ENCODE assay signal across 8 mouse cellular contexts in the genomic region with DNA sequence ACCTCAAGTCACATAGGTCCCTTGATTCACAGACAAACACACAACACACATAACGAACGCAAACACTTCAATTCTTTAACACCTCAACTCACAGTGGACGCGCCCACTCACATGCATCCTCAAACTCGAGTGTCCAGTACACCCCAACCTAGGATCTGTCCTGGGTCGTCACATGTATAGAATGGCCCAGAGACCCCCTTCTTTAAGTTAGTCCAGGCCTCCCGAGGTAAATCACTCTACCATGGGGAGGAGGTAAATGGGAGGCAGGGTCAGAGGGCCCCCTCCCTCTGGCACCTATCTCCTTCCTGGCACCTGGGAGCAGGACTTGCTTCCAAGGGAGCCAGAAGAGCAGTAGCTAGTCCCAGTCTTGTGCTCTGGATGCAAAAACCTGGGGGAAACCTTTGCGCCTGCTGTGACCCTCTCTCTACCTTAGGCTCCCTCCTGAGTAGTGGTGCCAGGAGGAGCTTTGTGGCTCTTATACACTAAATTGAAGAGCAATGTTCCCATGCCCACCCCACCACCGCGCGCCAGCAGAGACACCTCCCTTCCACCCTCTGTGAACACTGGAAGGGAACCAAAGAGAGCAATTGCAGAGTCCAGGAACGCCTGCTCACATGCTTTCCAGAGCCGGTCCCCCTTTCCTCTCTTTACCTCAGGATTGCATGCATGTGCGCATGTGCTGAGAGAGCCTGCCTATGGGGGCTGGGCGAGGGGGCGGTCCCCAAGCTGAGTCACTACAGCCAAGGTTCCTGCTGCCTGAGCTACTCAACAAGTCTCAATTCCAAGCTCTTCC. TPM values are rescaled to one million over a fixed set of nuclear protein-coding genes. Genes with fewer than 3 reads are reported as not detected.
DNase-seq lines count a peak whose midpoint lies in the region; ATAC-seq and TF ChIP-seq lines count a peak whose summit lies in the region.

No protein-coding gene starts in this region.

- no peak overlapping the region for H3K9ac ChIP-seq in heart, adult 2 months (ENCODE audit: low read depth, low read length)
- H3K9ac ChIP-seq in intestine, postnatal 0 days (ENCODE audit: low read depth, low read length), result no peak overlapping the region
- peak overlapping the region; percentile 86 for H3K9ac ChIP-seq in midbrain, embryonic 16.5 days (ENCODE audit: low read depth, low read length)

- H3K4me1 ChIP-seq in heart, adult 2 months (ENCODE audit: control insufficient read depth, insufficient read depth, low read length), result peaks cover 2% of the 10 kb centered on the region; the same call in 1 of the 2 replicates
- 0 out of 2 replicates have a peak, but pooled peaks cover 3% of the 10 kb centered on the region for H3K4me1 ChIP-seq in intestine, postnatal 0 days (replicated peaks; ENCODE audit: control insufficient read depth, insufficient read depth, low read length)
- H3K4me1 ChIP-seq in limb, embryonic 10.5 days, result peaks cover 44% of the 10 kb centered on the region
- peaks cover 74% of the 10 kb centered on the region for H3K4me1 ChIP-seq in midbrain, embryonic 16.5 days (ENCODE audit: control insufficient read depth, insufficient read depth, low read length)

- H3K4me2 ChIP-seq in intestine, postnatal 0 days (replicated peaks; ENCODE audit: low read depth), result peak overlapping the region; percentile 66
- peak overlapping the region; percentile 80 for H3K4me2 ChIP-seq in midbrain, embryonic 16.5 days (ENCODE audit: low read length)

- TF ChIP-seq CTCF in heart, adult 2 months (IDR thresholded peaks at IDR 0.05), result no peak
- no peak for TF ChIP-seq CTCF in intestine, postnatal 0 days (IDR thresholded peaks at IDR 0.05; ENCODE audit: low read depth)

- peak; percentile 52 to 59 for DNase-seq in heart, adult 2 months
- no peak for DNase-seq in heart, adult 8-10 months (ENCODE audit: low spot score)
- DNase-seq in cerebellum, adult 9-11 months, result peak; percentile 84
- DNase-seq in frontal cortex, postnatal 36 days (ENCODE audit: low spot score in 2 of 2), result peak; percentile 92 to 96
- peak; percentile 65 for DNase-seq in limb, embryonic 10.5 days (ENCODE audit: low spot score)
- DNase-seq in urinary bladder, postnatal 36 days (ENCODE audit: low spot score in 2 of 2), result peak; percentile 70 to 78

- no peaks in the 10 kb centered on the region for H3K79me2 ChIP-seq in heart, adult 2 months (replicated peaks; ENCODE audit: control insufficient read depth, insufficient read depth, low read length)

- no peaks in the 10 kb centered on the region for H3K9me3 ChIP-seq in intestine, postnatal 0 days (ENCODE audit: control insufficient read depth)
- H3K9me3 ChIP-seq in limb, embryonic 10.5 days (replicated peaks), result no peaks in the 10 kb centered on the region
- H3K9me3 ChIP-seq in midbrain, embryonic 16.5 days (replicated peaks; ENCODE audit: control insufficient read depth, low read length, poor library complexity, severe bottlenecking), result no peaks in the 10 kb centered on the region

- ATAC-seq in intestine, postnatal 0 days, result no peak
- ATAC-seq in midbrain, embryonic 16.5 days, result peak; percentile 39

- no peak overlapping the region for H3K27ac ChIP-seq in heart, adult 2 months
- no peak overlapping the region for H3K27ac ChIP-seq in intestine, postnatal 0 days (ENCODE audit: low read depth, low read length)
- no peak overlapping the region for H3K27ac ChIP-seq in limb, embryonic 10.5 days
- peak overlapping the region; percentile 81 for H3K27ac ChIP-seq in midbrain, embryonic 16.5 days (ENCODE audit: low read length)

- no peak for TF ChIP-seq EP300 in heart, adult 2 months (IDR thresholded peaks at IDR 0.05; ENCODE audit: insufficient read depth, low read depth, low read length)

- no peaks in the 10 kb centered on the region for H3K36me3 ChIP-seq in heart, adult 2 months (ENCODE audit: control insufficient read depth, insufficient read depth, low read length)
- no peaks in the 10 kb centered on the region for H3K36me3 ChIP-seq in intestine, postnatal 0 days (ENCODE audit: control insufficient read depth, insufficient read depth)
- H3K36me3 ChIP-seq in limb, embryonic 10.5 days, result no peaks in the 10 kb centered on the region
- no peaks in the 10 kb centered on the region for H3K36me3 ChIP-seq in midbrain, embryonic 16.5 days (ENCODE audit: control insufficient read depth, insufficient read depth, low read length)

- H3K27me3 ChIP-seq in heart, adult 2 months (ENCODE audit: control insufficient read depth, insufficient read depth, low read length), result peaks cover 27% of the 10 kb centered on the region
- H3K27me3 ChIP-seq in intestine, postnatal 0 days (replicated peaks; ENCODE audit: control insufficient read depth, insufficient read depth, low read length), result peaks cover 69% of the 10 kb centered on the region
- peaks cover 100% of the 10 kb centered on the region for H3K27me3 ChIP-seq in limb, embryonic 10.5 days (ENCODE audit: low read depth, poor library complexity, severe bottlenecking)
- H3K27me3 ChIP-seq in midbrain, embryonic 16.5 days (ENCODE audit: control insufficient read depth, insufficient read depth, low read depth, low read length), result peaks cover 21% of the 10 kb centered on the region

- H3K4me3 ChIP-seq in heart, adult 2 months, result no peak overlapping the region
- peak overlapping the region; percentile 7; the same call in 1 of the 2 replicates for H3K4me3 ChIP-seq in intestine, postnatal 0 days (ENCODE audit: low read depth, low read length)
- H3K4me3 ChIP-seq in limb, embryonic 10.5 days, result peak overlapping the region; percentile 26
- peak overlapping the region; percentile 65 for H3K4me3 ChIP-seq in midbrain, embryonic 16.5 days (ENCODE audit: low read depth, low read length)

- 11% methylated on average over 16 of the region's 16 CpGs for WGBS in heart, adult 2 months
- 12% methylated on average over 16 of the region's 16 CpGs for WGBS in intestine, postnatal 0 days
- 11% methylated on average over 16 of the region's 16 CpGs for WGBS in limb, embryonic 10.5 days
- whole genome bisulfite sequencing in midbrain, embryonic 16.5 days, result 11% methylated on average over 16 of the region's 16 CpGs

- intact Hi-C loops in heart, adult 2 months (cut with DNase I), result no loop called here

- TF ChIP-seq POLR2A in heart, adult 2 months (IDR thresholded peaks at IDR 0.05; ENCODE audit: insufficient read depth, low read depth, low read length), result no peak

RNA-seq across cellular contexts. Expression of a gene that starts 8.2 kb away (rescaled TPM):
- under 1 TPM; 0.60 to 0.80 TPM for total RNA-seq in heart, adult 2 months (2021)
- 1.4 and 1.6 TPM in 2 replicates for polyA plus RNA-seq in heart, adult 2 months (2012; rRNA removed)
- under 1 TPM; 0.35 to 0.86 (median 0.53) TPM for total RNA-seq in heart, adult 8-10 months (2022)
- 27.1 and 30.1 TPM in 2 replicates for polyA plus RNA-seq in intestine, postnatal 0 days (2015; fragmentation: Nextera tagmentation; extraction: Ambion mirVana)
- 1.4 and 1.8 TPM in 2 replicates for polyA plus RNA-seq in limb, embryonic 10.5 days (2016; fragmentation: Nextera tagmentation; extraction: Ambion mirVana)
- 129 and 146 TPM in 2 replicates for polyA plus RNA-seq in midbrain, embryonic 16.5 days (2015; fragmentation: Nextera tagmentation; extraction: Ambion mirVana)

RNA-seq across cellular contexts. Expression of a gene that starts 9.2 kb away (rescaled TPM):
- total RNA-seq in heart, adult 2 months (2021), result 1 to 10 TPM; 5.3 TPM
- 5.3 and 8.0 TPM in 2 replicates for polyA plus RNA-seq in heart, adult 2 months (2012; rRNA removed)
- total RNA-seq in heart, adult 8-10 months (2022), result 1 to 10 TPM; 4.0 to 6.4 (median 5.6) TPM
- polyA plus RNA-seq in intestine, postnatal 0 days (2015; fragmentation: Nextera tagmentation; extraction: Ambion mirVana), result 22.0 and 25.3 TPM in 2 replicates
- 12.2 and 13.0 TPM in 2 replicates for polyA plus RNA-seq in limb, embryonic 10.5 days (2016; fragmentation: Nextera tagmentation; extraction: Ambion mirVana)
- 49.5 and 51.3 TPM in 2 replicates for polyA plus RNA-seq in midbrain, embryonic 16.5 days (2015; fragmentation: Nextera tagmentation; extraction: Ambion mirVana)

RNA-seq across cellular contexts. Expression of a gene that starts 14.7 kb away (rescaled TPM):
- total RNA-seq in heart, adult 2 months (2021), result 10 to 100 TPM; 18.3 to 20.4 TPM
- 22.1 and 22.6 TPM in 2 replicates for polyA plus RNA-seq in heart, adult 2 months (2012; rRNA removed)
- 10 to 100 TPM; 17.9 to 22.3 (median 20.1) TPM for total RNA-seq in heart, adult 8-10 months (2022)
- polyA plus RNA-seq in intestine, postnatal 0 days (2015; fragmentation: Nextera tagmentation; extraction: Ambion mirVana), result 6.1 and 6.7 TPM in 2 replicates
- 4.5 and 5.8 TPM in 2 replicates for polyA plus RNA-seq in limb, embryonic 10.5 days (2016; fragmentation: Nextera tagmentation; extraction: Ambion mirVana)
- 1.3 and 1.5 TPM in 2 replicates for polyA plus RNA-seq in midbrain, embryonic 16.5 days (2015; fragmentation: Nextera tagmentation; extraction: Ambion mirVana)

RNA-seq across cellular contexts. Expression of a gene that starts 19.7 kb away (rescaled TPM):
- 10 to 100 TPM; 79.8 to 91.3 TPM for total RNA-seq in heart, adult 2 months (2021)
- polyA plus RNA-seq in heart, adult 2 months (2012; rRNA removed), result 58.7 and 73.5 TPM in 2 replicates
- total RNA-seq in heart, adult 8-10 months (2022), result 10 to 100 TPM; 76.5 to 91.0 (median 83.5) TPM
- 78.8 and 80.0 TPM in 2 replicates for polyA plus RNA-seq in intestine, postnatal 0 days (2015; fragmentation: Nextera tagmentation; extraction: Ambion mirVana)
- polyA plus RNA-seq in limb, embryonic 10.5 days (2016; fragmentation: Nextera tagmentation; extraction: Ambion mirVana), result 150 and 183 TPM in 2 replicates
- 313 and 332 TPM in 2 replicates for polyA plus RNA-seq in midbrain, embryonic 16.5 days (2015; fragmentation: Nextera tagmentation; extraction: Ambion mirVana)

RNA-seq across cellular contexts. Expression of a gene that starts 22.1 kb away (rescaled TPM):
- total RNA-seq in heart, adult 2 months (2021), result 1 to 10 TPM; 2.6 to 3.1 TPM
- 3.2 and 4.5 TPM in 2 replicates for polyA plus RNA-seq in heart, adult 2 months (2012; rRNA removed)
- 1 to 10 TPM; 3.7 to 4.5 (median 3.8) TPM for total RNA-seq in heart, adult 8-10 months (2022)
- polyA plus RNA-seq in intestine, postnatal 0 days (2015; fragmentation: Nextera tagmentation; extraction: Ambion mirVana), result 11.8 and 12.7 TPM in 2 replicates
- polyA plus RNA-seq in limb, embryonic 10.5 days (2016; fragmentation: Nextera tagmentation; extraction: Ambion mirVana), result 7.7 and 8.1 TPM in 2 replicates
- polyA plus RNA-seq in midbrain, embryonic 16.5 days (2015; fragmentation: Nextera tagmentation; extraction: Ambion mirVana), result 10.7 and 11.8 TPM in 2 replicates

Comparison
In these comparisons a context has a peak if more than half of its experiments do, and no peak if none do; other contexts are left out.
1. RNA of a gene that starts 8.2 kb away (polyA plus RNA-seq): 129 to 146 TPM in midbrain, embryonic 16.5 days and 27.1 to 30.1 TPM in intestine, postnatal 0 days; 1.4 to 1.8 TPM in limb, embryonic 10.5 days and 1.4 to 1.6 TPM in heart, adult 2 months; every median in the first group is over 10 times any median in the second.